Mouse (Mus musculus) kidney, adult 10 weeks (tissue): ENCODE results near the gene Washc1. TPM values are rescaled to one million over a fixed set of nuclear protein-coding genes. Genes with fewer than 3 reads are reported as not detected.

Source experiments
- polyA plus RNA-seq: library from polyadenylated mRNA; stranded (reverse); fragments of 350-450 nt; fragmentation: Illumina TruSeq; extraction: RNeasy Lipid Tissue Mini Kit (QIAGEN cat#74804); gene quantifications from one replicate; pipeline ENCODE4 v1.2.3, GENCODE M21; 2014; ENCODE audit warnings: low read depth, low replicate concordance

Gene Washc1
- polyA plus RNA-seq = 1.4 TPM

DNA sequence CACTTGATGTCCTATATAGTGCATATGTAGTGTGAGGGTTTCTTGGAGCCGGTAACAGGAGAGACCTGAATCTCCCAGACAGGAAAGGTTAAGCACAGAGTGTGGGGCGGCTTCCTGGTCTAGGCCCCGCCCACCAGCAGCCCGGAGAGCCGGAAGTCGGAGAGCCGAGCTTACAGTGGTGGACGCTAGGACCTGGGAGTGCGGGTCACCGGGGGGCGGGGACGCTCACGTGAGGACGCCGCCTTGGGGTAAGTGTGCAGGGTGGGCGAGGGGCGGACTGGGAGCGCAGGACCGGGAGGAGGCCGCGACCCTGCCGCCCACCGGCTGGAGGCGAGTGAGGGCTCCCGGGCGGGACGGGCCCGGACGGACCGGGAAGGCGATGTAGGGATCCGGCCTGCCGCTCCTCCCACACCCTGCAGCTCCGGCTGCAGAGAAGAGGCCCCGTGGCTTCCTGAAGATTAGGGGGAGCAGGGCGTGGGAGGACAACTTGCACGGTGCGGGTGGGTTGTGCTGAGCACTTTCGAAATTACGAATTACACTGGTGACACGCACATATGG is at the start of gene Washc1:
Washc1 (plus strand) TSS at position 144 of the 558 bp plus-strand sequence.

DNA sequence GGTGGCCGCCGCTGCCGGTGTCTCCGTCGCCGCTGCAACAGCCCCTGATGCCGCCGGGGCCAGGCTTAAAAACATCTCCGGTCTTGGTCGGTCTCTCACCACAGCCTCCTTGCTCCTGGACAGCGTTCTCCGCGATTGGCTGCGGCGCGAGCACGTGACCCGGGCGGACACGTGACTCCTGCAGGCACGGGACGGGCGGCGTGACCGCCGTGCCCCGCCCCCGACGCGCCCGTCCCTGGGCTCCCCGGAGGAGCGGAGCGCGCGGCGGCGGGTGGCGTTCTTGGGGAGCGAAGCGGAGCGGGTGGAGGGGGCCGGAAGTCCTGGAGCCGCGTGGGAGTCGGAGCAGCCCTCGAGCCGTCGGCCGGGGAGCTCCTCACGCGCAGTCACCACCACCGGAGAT is 34.4 kb upstream of the Washc1 start, which contains the start of gene Ankrd12:
Ankrd12 (minus strand) TSS at position 156 of the 400 bp plus-strand sequence.

GRCm38 (mm10) chr17:66101380-66102330 is 9.7 kb upstream of the Washc1 start, which contains the start of gene Ndufv2:
Gene Ndufv2 (minus strand): TSS chr17:66101559.

GRCm38 (mm10) chr17:66123066-66123815 is 11.9 kb downstream of the Washc1 start, which contains the start of gene Ddx11:
Gene Ddx11 (plus strand): TSS chr17:66123520.

Other genes starting within 250 kb of the Washc1 start
- gene Ralbp1, start 225.7 kb upstream of the Washc1 start, polyA plus RNA-seq = 36.5 TPM
- 167 TPM for gene Twsg1, start 160.3 kb upstream of the Washc1 start, polyA plus RNA-seq
- gene Ankrd12, start 34.5 kb upstream of the Washc1 start, polyA plus RNA-seq = 31.4 TPM
- gene Ndufv2, start 10.0 kb upstream of the Washc1 start, polyA plus RNA-seq = 1,164 TPM
- 0.73 TPM for gene Ddx11, start 12.0 kb downstream of the Washc1 start, polyA plus RNA-seq